Mouse (Mus musculus): Measurements from ENCODE around the gene Zbtb1.

- TF ChIP-seq CTCF (IDR thresholded peaks at IDR 0.05; ENCODE audit: extremely low read depth, insufficient read length, insufficient replicate concordance, low read depth, low read length) (no peak), POLR2A (IDR thresholded peaks at IDR 0.05; ENCODE audit: low read depth, low read length) (no peak)
Observed at GRCm38 (mm10) chr12:76409166-76409565, 39.1 kb downstream of the Zbtb1 start.

Measured in small intestine, adult 2 months (tissue).